In the genomic region with DNA sequence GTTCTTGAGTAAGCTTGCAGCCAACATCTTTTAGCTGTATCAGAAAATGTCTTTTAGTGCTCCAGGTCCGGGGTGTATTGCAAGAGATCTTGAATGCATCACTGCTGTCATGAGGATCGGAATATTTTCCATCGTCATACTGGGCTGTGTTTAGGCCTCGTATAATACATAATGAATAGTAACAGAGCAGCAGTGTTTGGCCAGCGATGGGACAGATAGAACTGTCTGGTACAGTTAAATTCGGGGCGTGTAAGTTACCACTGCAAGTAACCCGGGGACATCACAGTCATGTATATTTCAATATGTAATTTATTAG, we compare ENCODE assay signal across 8 mouse cellular contexts. TPM values are rescaled to one million over a fixed set of nuclear protein-coding genes. Genes with fewer than 3 reads are reported as not detected.
DNase-seq lines count a peak whose midpoint lies in the region; ATAC-seq and TF ChIP-seq lines count a peak whose summit lies in the region.

No protein-coding gene starts in this region.

- TF ChIP-seq CTCF in gastrocnemius, adult 2 months (IDR thresholded peaks at IDR 0.05) = no peak
- no peak for TF ChIP-seq CTCF in C2C12 (IDR thresholded peaks at IDR 0.05; ENCODE audit: control insufficient read depth, insufficient read depth, insufficient read length)
- TF ChIP-seq CTCF in forebrain, postnatal 0 days (IDR thresholded peaks at IDR 0.05; ENCODE audit: low read depth) = no peak
- TF ChIP-seq CTCF in liver, embryonic 14.5 days (IDR thresholded peaks at IDR 0.05; ENCODE audit: low read depth) = no peak

- H3K4me1 ChIP-seq in forebrain, postnatal 0 days (ENCODE audit: insufficient read depth) = peaks cover 4% of the 10 kb centered on the region
- peaks cover 0 to 11% of the 10 kb centered on the region in 2 experiments; a peak in 2 of 4 replicates for H3K4me1 ChIP-seq in liver, embryonic 14.5 days (replicated peaks; ENCODE audit: control insufficient read depth in 2 of 2, insufficient read depth in 2 of 2, low read length in 1 of 2)

- H3K79me3 ChIP-seq in C2C12 (ENCODE audit: low read depth) = peaks cover 58% of the 10 kb centered on the region

- no peaks in the 10 kb centered on the region for H3K27me3 ChIP-seq in C2C12 (ENCODE audit: control insufficient read depth, insufficient read depth, insufficient read length)
- no peaks in the 10 kb centered on the region for H3K27me3 ChIP-seq in forebrain, postnatal 0 days (ENCODE audit: insufficient read depth, low read length)
- H3K27me3 ChIP-seq in liver, embryonic 14.5 days (ENCODE audit: control insufficient read depth, insufficient read depth, low read length) = peaks cover 4% of the 10 kb centered on the region; the same call in 1 of the 2 replicates

- ATAC-seq in forebrain, postnatal 0 days = no peak
- ATAC-seq in liver, embryonic 14.5 days (ENCODE audit: insufficient read depth) = no peak
- ATAC-seq in inflammation-experienced regulatory T-cells, adult 6 months = no peak

- peak overlapping the region; percentile 95 for H3K4me3 ChIP-seq in gastrocnemius, adult 2 months
- peak overlapping the region; percentile 79 for H3K4me3 ChIP-seq in C2C12 (ENCODE audit: insufficient read depth, poor library complexity, severe bottlenecking)
- H3K4me3 ChIP-seq in forebrain, postnatal 0 days (ENCODE audit: low read depth, low read length) = peak overlapping the region; percentile 69
- peak overlapping the region; percentile 82; a peak in 3 of 4 replicates for H3K4me3 ChIP-seq in liver, embryonic 14.5 days (ENCODE audit: insufficient read depth in 1 of 2, low read depth in 2 of 2, low read length in 2 of 2)

- no peak for DNase-seq in gastrocnemius, adult 2 months
- DNase-seq in gastrocnemius, adult 8-10 months (ENCODE audit: low spot score in 2 of 2) = no peak
- DNase-seq in forebrain, postnatal 0 days = no peak
- no peak for DNase-seq in liver, embryonic 14.5 days (ENCODE audit: low read depth in 3 of 3, low spot score in 3 of 3)
- DNase-seq in adrenal gland, postnatal 25 days = no peak
- no peak for DNase-seq in cerebellum, postnatal 10 days

- H3K79me2 ChIP-seq in C2C12 (ENCODE audit: control insufficient read depth, insufficient read depth) = peaks cover 64% of the 10 kb centered on the region

- peak overlapping the region; percentile 87 for H3K27ac ChIP-seq in gastrocnemius, adult 2 months
- no peak overlapping the region for H3K27ac ChIP-seq in forebrain, postnatal 0 days (ENCODE audit: low read depth, low read length)
- no peak overlapping the region for H3K27ac ChIP-seq in liver, embryonic 14.5 days

- intact Hi-C loops in gastrocnemius, adult 2 months (cut with DNase I) = loop anchor here (5.0 kb wide), 1 partner anchor 275 kb away; no protein-coding TSS in a partner anchor

- peak overlapping the region; percentile 79 for H3K4me2 ChIP-seq in forebrain, postnatal 0 days (ENCODE audit: low read depth)
- peak overlapping the region; percentile 91 for H3K4me2 ChIP-seq in liver, embryonic 14.5 days (ENCODE audit: low read depth)

- peak overlapping the region; percentile 62 for H3K9ac ChIP-seq in forebrain, postnatal 0 days
- H3K9ac ChIP-seq in liver, embryonic 14.5 days (replicated peaks) = no peak overlapping the region

- H3K9me3 ChIP-seq in forebrain, postnatal 0 days (ENCODE audit: low read length) = no peaks in the 10 kb centered on the region
- H3K9me3 ChIP-seq in liver, embryonic 14.5 days (ENCODE audit: control insufficient read depth, low read length) = no peaks in the 10 kb centered on the region

- peak overlapping the region; percentile 10 for H3ac ChIP-seq in C2C12 (ENCODE audit: control insufficient read depth, insufficient read length, low read depth)

- peaks cover 4% of the 10 kb centered on the region for H3K36me3 ChIP-seq in C2C12 (ENCODE audit: control insufficient read depth, insufficient read depth)
- H3K36me3 ChIP-seq in forebrain, postnatal 0 days (ENCODE audit: insufficient read depth) = no peaks in the 10 kb centered on the region
- H3K36me3 ChIP-seq in liver, embryonic 14.5 days (replicated peaks; ENCODE audit: control insufficient read depth, insufficient read depth, low read depth) = no peaks in the 10 kb centered on the region

- no peak for TF ChIP-seq EP300 in liver, embryonic 14.5 days (IDR thresholded peaks at IDR 0.05; ENCODE audit: low read depth)

- 19% methylated on average over 8 of the region's 8 CpGs for WGBS in forebrain, postnatal 0 days
- 40% methylated on average over 8 of the region's 8 CpGs for WGBS in liver, embryonic 14.5 days (ENCODE audit: insufficient replicate concordance)

TF ChIP-seq in C2C12, 6 proteins besides CTCF, POLR2A, EP300 and RAD21:
- no peak for TF ChIP-seq FOSL1 (IDR thresholded peaks at IDR 0.05; ENCODE audit: insufficient read depth, low read length, poor library complexity, severe bottlenecking)
- no peak for TF ChIP-seq USF1 (IDR thresholded peaks at IDR 0.05; ENCODE audit: low read depth)
- TF ChIP-seq MYOG (IDR thresholded peaks at IDR 0.05; ENCODE audit: control insufficient read depth, extremely low read depth, insufficient read length) = no peak
- TF ChIP-seq MAX (IDR thresholded peaks at IDR 0.05) = no peak
- no peak for TF ChIP-seq MYOD1 (IDR thresholded peaks at IDR 0.05; ENCODE audit: control insufficient read depth, insufficient read length, low read depth)
- no peak for TF ChIP-seq CEBPB (IDR thresholded peaks at IDR 0.05; ENCODE audit: low read depth)
TF ChIP-seq in C2C12: peak in this region for 0.

RNA-seq across cellular contexts. Expression of gene Pkp4, which starts 1.6 kb away (rescaled TPM):
- total RNA-seq in gastrocnemius, adult 2 months (2021) = 10 to 100 TPM; 24.9 to 34.0 TPM
- 10 to 100 TPM; 13.4 to 30.6 (median 19.3) TPM for total RNA-seq in gastrocnemius, adult 8-10 months (2022)
- polyA plus RNA-seq in C2C12 (2012; fragmentation: generic; extraction: Trizol) = 23.0 TPM
- 83.9 and 97.6 TPM in 2 replicates for total RNA-seq in forebrain, postnatal 0 days (2014; rRNA removed)
- polyA plus RNA-seq in forebrain, postnatal 0 days (2015; fragmentation: Nextera tagmentation; extraction: Ambion mirVana) = 19.1 and 20.1 TPM in 2 replicates
- polyA plus RNA-seq in liver, embryonic 14.5 days (2012; rRNA removed) = 8.8 and 8.9 TPM in 2 replicates
- 5.2 and 5.3 TPM in 2 replicates for polyA plus RNA-seq in liver, embryonic 14.5 days (2014; fragmentation: Nextera tagmentation; extraction: Ambion mirVana)
- 10 to 100 TPM; 10.2 to 16.4 (median 13.6) TPM for polyA plus RNA-seq in inflammation-experienced regulatory T-cells, adult 6 months (2017; shearing (Covaris generic))
- 57.3 and 68.1 TPM in 2 replicates for total RNA-seq in adrenal gland, postnatal 25 days (2021)

RNA-seq across cellular contexts. Expression of gene Ccdc148, which starts 1.8 kb away (rescaled TPM):
- under 1 TPM in 1 of 2 experiments, not detected in 1; 0.17 TPM for total RNA-seq in gastrocnemius, adult 2 months (2021)
- total RNA-seq in gastrocnemius, adult 8-10 months (2022) = not detected
- 0.02 TPM for polyA plus RNA-seq in C2C12 (2012; fragmentation: generic; extraction: Trizol)
- total RNA-seq in forebrain, postnatal 0 days (2014; rRNA removed) = 5.3 and 5.8 TPM in 2 replicates
- 3.5 and 6.9 TPM in 2 replicates for polyA plus RNA-seq in forebrain, postnatal 0 days (2015; fragmentation: Nextera tagmentation; extraction: Ambion mirVana)
- polyA plus RNA-seq in liver, embryonic 14.5 days (2012; rRNA removed) = 0.10 and 0.26 TPM in 2 replicates
- polyA plus RNA-seq in liver, embryonic 14.5 days (2014; fragmentation: Nextera tagmentation; extraction: Ambion mirVana) = 0.19 and 0.20 TPM in 2 replicates
- 1 to 10 TPM in 2 of 3 experiments, under 1 TPM in 1; 0.66 to 1.6 (median 1.1) TPM for polyA plus RNA-seq in inflammation-experienced regulatory T-cells, adult 6 months (2017; shearing (Covaris generic))
- total RNA-seq in adrenal gland, postnatal 25 days (2021) = 1.00 and 1.3 TPM in 2 replicates
